Mouse (Mus musculus): Measurements from ENCODE around the gene Tent2. TPM values are rescaled to one million over a fixed set of nuclear protein-coding genes. Genes with fewer than 3 reads are reported as not detected.

The Tent2 gene
- polyA plus RNA-seq, 1 experiment, result 15.7 TPM

DNA sequence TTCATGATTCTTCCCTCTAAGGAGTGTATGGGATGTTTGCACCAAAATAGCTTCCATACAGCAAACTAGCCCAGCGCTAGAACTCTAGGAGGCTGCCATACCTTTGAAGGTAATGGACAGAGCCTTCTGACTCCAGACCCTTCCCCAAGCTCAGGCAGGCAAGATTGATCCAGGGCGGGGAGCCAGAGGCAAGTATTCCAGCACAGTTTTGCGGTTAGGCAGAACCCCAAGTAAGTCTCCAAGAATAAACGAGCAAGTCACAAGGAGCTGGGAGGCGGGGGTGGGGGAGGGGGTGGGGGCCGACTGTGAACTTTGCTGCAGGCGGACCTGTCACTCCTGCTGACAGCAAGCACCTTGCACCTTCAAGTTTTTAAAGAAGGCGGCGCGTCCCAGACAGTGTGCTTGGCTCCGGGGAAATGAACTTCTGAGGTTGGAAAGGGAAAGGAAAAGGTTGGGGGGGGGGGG is 48.3 kb downstream of the Tent2 start:
- Histone ChIP-seq H3K36me3 (ENCODE audit: control insufficient read depth, insufficient read depth, low read length) (no peaks in the 10 kb centered on the region), H3K27me3 (ENCODE audit: control insufficient read depth, insufficient read depth, low read length) (no peaks in the 10 kb centered on the region), H3K4me1 (ENCODE audit: control insufficient read depth, insufficient read depth, low read length) (peaks cover 6% of the 10 kb centered on the region), H3K27ac (ENCODE audit: control insufficient read depth, insufficient read depth, low read depth, low read length) (no peak overlapping the region), H3K4me3 (ENCODE audit: control insufficient read depth, low read depth, low read length) (peak overlapping the region; percentile 78)
- TF ChIP-seq POLR2A (IDR thresholded peaks at IDR 0.05; ENCODE audit: control insufficient read depth, low read depth, low read length) (no peak), CTCF (IDR thresholded peaks at IDR 0.05; ENCODE audit: control insufficient read depth, insufficient read depth, insufficient replicate concordance, low read depth, low read length) (no peak)

DNA sequence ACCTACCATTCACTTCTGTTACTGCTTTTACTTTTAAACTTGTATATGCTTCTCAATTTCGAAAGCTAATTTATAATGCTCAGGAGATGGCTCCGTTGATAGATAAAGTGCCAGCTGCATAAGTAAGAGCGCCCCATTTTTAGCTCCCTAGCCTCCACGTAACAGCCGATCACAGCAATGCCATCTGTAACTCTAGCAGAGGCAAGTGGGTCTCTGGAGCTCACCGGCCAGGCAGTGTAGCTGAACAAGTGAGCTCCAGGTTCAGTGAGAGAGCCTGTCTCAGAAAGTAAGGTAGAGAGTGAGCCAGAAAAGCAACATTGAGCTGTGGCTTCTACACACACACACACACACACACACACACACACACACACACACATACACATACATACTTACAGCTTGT is 51.0 kb downstream of the Tent2 start:
- H3K4me3 ChIP-seq (ENCODE audit: control insufficient read depth, low read depth, low read length), result no peak overlapping the region
- H3K4me1 ChIP-seq (ENCODE audit: control insufficient read depth, insufficient read depth, low read length), result peaks cover 6% of the 10 kb centered on the region
- H3K36me3 ChIP-seq (ENCODE audit: control insufficient read depth, insufficient read depth, low read length), result no peaks in the 10 kb centered on the region
- no peak overlapping the region for H3K27ac ChIP-seq (ENCODE audit: control insufficient read depth, insufficient read depth, low read depth, low read length)
- TF ChIP-seq CTCF (IDR thresholded peaks at IDR 0.05; ENCODE audit: control insufficient read depth, insufficient read depth, insufficient replicate concordance, low read depth, low read length) (no peak), POLR2A (IDR thresholded peaks at IDR 0.05; ENCODE audit: control insufficient read depth, low read depth, low read length) (no peak)
- no peaks in the 10 kb centered on the region for H3K27me3 ChIP-seq (ENCODE audit: control insufficient read depth, insufficient read depth, low read length)

DNA sequence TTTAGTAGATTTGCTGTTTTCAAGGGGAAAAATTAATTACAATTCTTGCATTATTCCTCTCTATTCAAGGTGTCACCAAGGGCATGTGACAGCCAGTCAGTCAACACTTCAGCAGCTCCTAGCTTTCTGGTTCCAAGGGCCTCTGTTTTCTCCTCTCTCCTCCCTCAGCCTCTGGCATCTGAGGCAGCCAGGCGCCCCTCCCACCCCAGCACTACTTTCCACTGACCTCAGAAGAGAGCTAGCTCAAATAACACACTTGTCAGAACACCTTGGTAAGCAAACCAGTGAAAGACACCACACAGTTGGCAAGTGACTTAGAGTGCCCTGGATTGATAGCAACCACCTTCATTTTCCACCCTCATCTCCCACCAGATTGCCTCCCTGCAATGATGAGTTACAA is 54.1 kb downstream of the Tent2 start:
- Histone ChIP-seq H3K4me3 (ENCODE audit: control insufficient read depth, low read depth, low read length) (no peak overlapping the region), H3K27ac (ENCODE audit: control insufficient read depth, insufficient read depth, low read depth, low read length) (no peak overlapping the region), H3K36me3 (ENCODE audit: control insufficient read depth, insufficient read depth, low read length) (no peaks in the 10 kb centered on the region), H3K27me3 (ENCODE audit: control insufficient read depth, insufficient read depth, low read length) (no peaks in the 10 kb centered on the region), H3K4me1 (ENCODE audit: control insufficient read depth, insufficient read depth, low read length) (no peaks in the 10 kb centered on the region)
- TF ChIP-seq POLR2A (IDR thresholded peaks at IDR 0.05; ENCODE audit: control insufficient read depth, low read depth, low read length), result no peak
- TF ChIP-seq CTCF (IDR thresholded peaks at IDR 0.05; ENCODE audit: control insufficient read depth, insufficient read depth, insufficient replicate concordance, low read depth, low read length), result no peak

DNA sequence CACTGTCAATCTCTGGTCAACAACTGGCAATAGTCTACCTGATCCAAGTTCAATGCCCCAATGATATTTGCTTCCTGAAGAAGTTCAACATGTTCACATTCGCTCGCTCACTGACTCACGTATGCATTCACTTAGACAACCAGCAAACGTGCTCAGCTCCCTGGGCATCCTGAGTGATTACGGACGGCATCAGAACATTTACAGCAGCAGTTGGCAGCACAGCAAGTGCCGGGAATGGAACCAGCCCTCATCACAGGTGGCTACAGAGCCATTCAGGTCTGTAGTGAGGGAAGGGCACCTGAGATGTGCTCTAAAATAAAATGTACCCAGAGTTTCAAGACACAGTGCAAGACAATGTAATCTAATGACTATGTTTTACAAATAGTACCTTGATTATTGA is 55.1 kb downstream of the Tent2 start:
- Histone ChIP-seq H3K36me3 (ENCODE audit: control insufficient read depth, insufficient read depth, low read length) (no peaks in the 10 kb centered on the region), H3K27ac (ENCODE audit: control insufficient read depth, insufficient read depth, low read depth, low read length) (no peak overlapping the region), H3K27me3 (ENCODE audit: control insufficient read depth, insufficient read depth, low read length) (no peaks in the 10 kb centered on the region), H3K4me1 (ENCODE audit: control insufficient read depth, insufficient read depth, low read length) (no peaks in the 10 kb centered on the region), H3K4me3 (ENCODE audit: control insufficient read depth, low read depth, low read length) (no peak overlapping the region)
- TF ChIP-seq POLR2A (IDR thresholded peaks at IDR 0.05; ENCODE audit: control insufficient read depth, low read depth, low read length), result no peak
- no peak for TF ChIP-seq CTCF (IDR thresholded peaks at IDR 0.05; ENCODE audit: control insufficient read depth, insufficient read depth, insufficient replicate concordance, low read depth, low read length)

DNA sequence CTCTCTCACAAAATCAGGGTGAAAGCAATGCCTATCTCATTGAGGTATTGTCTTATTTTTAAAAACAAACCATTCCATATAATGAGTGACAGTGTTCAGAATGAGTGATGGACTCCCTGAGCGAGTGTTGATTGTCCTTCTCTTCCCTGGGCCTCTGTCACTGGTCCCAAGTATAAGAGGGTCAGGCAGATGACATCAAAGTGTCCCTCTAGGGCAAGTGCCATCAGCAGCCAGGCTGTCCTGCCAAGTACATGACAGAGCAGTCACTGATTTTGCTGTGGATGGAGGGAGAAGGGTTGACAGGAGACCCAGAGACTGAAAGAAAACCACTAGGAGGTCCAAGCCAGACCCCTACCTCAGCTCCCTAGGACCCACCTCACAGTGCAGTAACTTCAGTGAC is 55.9 kb downstream of the Tent2 start:
- H3K27ac ChIP-seq (ENCODE audit: control insufficient read depth, insufficient read depth, low read depth, low read length), result no peak overlapping the region
- no peaks in the 10 kb centered on the region for H3K36me3 ChIP-seq (ENCODE audit: control insufficient read depth, insufficient read depth, low read length)
- TF ChIP-seq CTCF (IDR thresholded peaks at IDR 0.05; ENCODE audit: control insufficient read depth, insufficient read depth, insufficient replicate concordance, low read depth, low read length) (no peak), POLR2A (IDR thresholded peaks at IDR 0.05; ENCODE audit: control insufficient read depth, low read depth, low read length) (no peak)
- no peaks in the 10 kb centered on the region for H3K27me3 ChIP-seq (ENCODE audit: control insufficient read depth, insufficient read depth, low read length)
- no peak overlapping the region for H3K4me3 ChIP-seq (ENCODE audit: control insufficient read depth, low read depth, low read length)
- H3K4me1 ChIP-seq (ENCODE audit: control insufficient read depth, insufficient read depth, low read length), result no peaks in the 10 kb centered on the region

DNA sequence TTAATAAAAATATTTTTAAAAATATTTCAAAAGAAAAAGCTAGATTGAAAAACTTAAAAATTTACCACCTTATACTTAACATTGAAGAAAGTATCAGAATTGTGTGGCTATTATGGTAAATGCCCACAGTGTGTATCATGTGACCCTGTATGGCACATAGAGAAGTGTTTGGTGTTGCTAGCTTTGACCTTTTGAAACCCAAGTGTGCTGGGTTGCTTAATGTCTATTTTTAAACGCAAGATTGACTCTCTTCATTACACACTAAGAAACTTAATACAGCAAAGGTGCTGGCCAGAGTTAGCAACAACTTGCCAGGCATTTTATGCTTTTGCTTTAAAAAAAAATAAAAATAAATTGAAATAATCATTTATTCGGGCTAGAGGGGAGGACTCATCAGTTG is 56.7 kb downstream of the Tent2 start:
- Histone ChIP-seq H3K36me3 (ENCODE audit: control insufficient read depth, insufficient read depth, low read length) (no peaks in the 10 kb centered on the region), H3K27ac (ENCODE audit: control insufficient read depth, insufficient read depth, low read depth, low read length) (no peak overlapping the region), H3K27me3 (ENCODE audit: control insufficient read depth, insufficient read depth, low read length) (no peaks in the 10 kb centered on the region), H3K4me1 (ENCODE audit: control insufficient read depth, insufficient read depth, low read length) (no peaks in the 10 kb centered on the region), H3K4me3 (ENCODE audit: control insufficient read depth, low read depth, low read length) (no peak overlapping the region)
- TF ChIP-seq CTCF (IDR thresholded peaks at IDR 0.05; ENCODE audit: control insufficient read depth, insufficient read depth, insufficient replicate concordance, low read depth, low read length) (no peak), POLR2A (IDR thresholded peaks at IDR 0.05; ENCODE audit: control insufficient read depth, low read depth, low read length) (no peak)

DNA sequence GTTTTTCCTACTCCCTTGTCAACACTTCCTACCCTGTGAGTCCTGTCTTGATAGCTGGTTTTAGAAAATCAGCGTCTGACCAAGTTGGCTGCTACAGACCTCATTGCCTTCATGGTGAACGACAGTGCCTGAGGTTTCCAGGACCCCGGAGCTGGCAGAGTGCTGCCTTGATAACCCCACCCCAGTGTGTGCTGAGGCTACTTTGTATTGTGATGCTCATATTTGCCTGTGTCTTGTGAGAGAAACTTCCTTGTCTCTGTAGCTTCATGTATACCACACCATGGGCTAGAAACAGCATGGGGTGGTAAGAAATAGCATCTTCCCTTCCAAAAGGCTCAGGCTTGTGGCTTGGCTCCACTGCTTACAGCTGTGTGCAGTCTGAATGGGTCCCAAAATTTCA is 61.5 kb downstream of the Tent2 start:
- H3K27me3 ChIP-seq (ENCODE audit: control insufficient read depth, insufficient read depth, low read length), result no peaks in the 10 kb centered on the region
- no peaks in the 10 kb centered on the region; the same call in 1 of the 2 replicates for H3K4me1 ChIP-seq (ENCODE audit: control insufficient read depth, insufficient read depth, low read length)
- TF ChIP-seq CTCF (IDR thresholded peaks at IDR 0.05; ENCODE audit: control insufficient read depth, insufficient read depth, insufficient replicate concordance, low read depth, low read length) (no peak), POLR2A (IDR thresholded peaks at IDR 0.05; ENCODE audit: control insufficient read depth, low read depth, low read length) (no peak)
- no peak overlapping the region for H3K27ac ChIP-seq (ENCODE audit: control insufficient read depth, insufficient read depth, low read depth, low read length)
- H3K36me3 ChIP-seq (ENCODE audit: control insufficient read depth, insufficient read depth, low read length), result no peaks in the 10 kb centered on the region
- no peak overlapping the region for H3K4me3 ChIP-seq (ENCODE audit: control insufficient read depth, low read depth, low read length)

DNA sequence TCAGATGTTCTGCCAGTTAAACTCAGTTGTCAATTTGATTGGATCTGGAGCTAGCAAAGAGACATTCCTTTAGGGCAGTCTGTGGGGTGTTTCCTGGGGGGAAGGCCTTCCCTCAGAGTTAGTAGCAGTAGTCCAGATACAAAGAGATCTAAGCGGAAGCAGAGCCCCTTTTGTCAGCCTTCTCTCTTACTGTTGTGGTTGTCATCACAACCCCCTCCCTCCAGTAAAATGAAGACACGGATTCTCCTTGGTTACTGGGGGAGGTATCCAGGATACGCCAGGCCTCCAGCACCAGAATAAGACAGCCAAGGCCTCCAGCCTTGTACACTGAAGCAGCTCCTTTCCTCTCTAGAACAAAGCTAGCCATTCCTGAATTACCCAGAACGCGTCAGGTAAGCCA is 63.2 kb downstream of the Tent2 start:
- TF ChIP-seq CTCF (IDR thresholded peaks at IDR 0.05; ENCODE audit: control insufficient read depth, insufficient read depth, insufficient replicate concordance, low read depth, low read length) (no peak), POLR2A (IDR thresholded peaks at IDR 0.05; ENCODE audit: control insufficient read depth, low read depth, low read length) (no peak)
- Histone ChIP-seq H3K27me3 (ENCODE audit: control insufficient read depth, insufficient read depth, low read length) (no peaks in the 10 kb centered on the region), H3K27ac (ENCODE audit: control insufficient read depth, insufficient read depth, low read depth, low read length) (no peak overlapping the region)

More for the DNA sequence above, 63.2 kb downstream of the Tent2 start:
- H3K4me1 ChIP-seq (ENCODE audit: control insufficient read depth, insufficient read depth, low read length), result no peaks in the 10 kb centered on the region; the same call in 1 of the 2 replicates
- no peaks in the 10 kb centered on the region for H3K36me3 ChIP-seq (ENCODE audit: control insufficient read depth, insufficient read depth, low read length)
- no peak overlapping the region for H3K4me3 ChIP-seq (ENCODE audit: control insufficient read depth, low read depth, low read length)

Data from testis, adult 2 months (tissue).